Mouse (Mus musculus) embryonic fibroblast, embryonic 13.5 days (primary cell): Measurements from ENCODE around the gene Ttc27. TPM values are rescaled to one million over a fixed set of nuclear protein-coding genes. Genes with fewer than 3 reads are reported as not detected.

Experiments
- H3K27ac ChIP-seq: 2 replicates; pipeline ENCODE4 v1.5.1; 2012; ENCODE audit warnings: low read length, control low read depth, inconsistent platforms; ENCODE audit not compliant: insufficient read depth
- H3K4me1 ChIP-seq: 2 replicates; pipeline ENCODE4 v1.6.1; 2011; ENCODE audit warnings: low read length; ENCODE audit not compliant: control insufficient read depth, insufficient read depth
- H3K4me3 ChIP-seq: 2 replicates; pipeline ENCODE4 v1.5.1; 2011; ENCODE audit warnings: mild to moderate bottlenecking, control low read depth, low read length; ENCODE audit not compliant: insufficient read depth
- CTCF ChIP-seq: IDR thresholded peaks from 2 replicates; pipeline ENCODE4 v1.5.1; 2011; ENCODE audit warnings: mild to moderate bottlenecking, control low read depth, low read length, moderate library complexity, borderline replicate concordance; ENCODE audit not compliant: insufficient read depth
- POLR2A ChIP-seq: IDR thresholded peaks from 2 replicates; pipeline ENCODE4 v1.6.1; 2011; ENCODE audit warnings: low read depth, mild to moderate bottlenecking, control low read depth, low read length, moderate library complexity
- polyA plus RNA-seq: library from polyadenylated mRNA; stranded (reverse); fragments of >200 nt; gene quantifications from 2 replicates; pipeline ENCODE4 v1.2.4, GENCODE M21; 2011; ENCODE audit warnings: low read depth; ENCODE audit not compliant: missing spikeins, insufficient read length

Ttc27 gene
- polyA plus RNA-seq, 1 experiment: 25.6 TPM

DNA sequence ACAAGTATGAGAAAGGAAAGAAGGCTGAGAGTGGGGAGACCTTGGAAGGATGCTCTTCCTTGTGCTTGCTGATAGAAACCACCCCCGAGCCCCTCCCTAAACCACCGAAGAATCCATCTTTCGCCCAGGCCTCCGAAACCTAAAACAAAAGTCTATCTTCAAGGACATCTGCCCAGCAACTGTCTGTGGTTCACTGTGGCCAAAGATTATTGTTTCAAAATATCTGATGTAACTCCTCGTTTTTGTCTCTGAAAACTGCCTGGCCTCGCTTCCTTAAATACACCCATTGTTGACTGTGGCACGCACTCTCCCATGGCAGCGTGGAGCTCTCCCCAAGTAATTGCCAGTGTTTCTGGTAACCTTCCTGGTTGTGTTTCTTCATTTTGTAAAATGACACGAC lies 155.0 kb downstream of the Ttc27 start:
- Histone ChIP-seq H3K4me3 (no peak overlapping the region), H3K4me1 (peaks cover 21% of the 10 kb centered on the region)
- TF ChIP-seq POLR2A (no peak), CTCF (no peak)

DNA sequence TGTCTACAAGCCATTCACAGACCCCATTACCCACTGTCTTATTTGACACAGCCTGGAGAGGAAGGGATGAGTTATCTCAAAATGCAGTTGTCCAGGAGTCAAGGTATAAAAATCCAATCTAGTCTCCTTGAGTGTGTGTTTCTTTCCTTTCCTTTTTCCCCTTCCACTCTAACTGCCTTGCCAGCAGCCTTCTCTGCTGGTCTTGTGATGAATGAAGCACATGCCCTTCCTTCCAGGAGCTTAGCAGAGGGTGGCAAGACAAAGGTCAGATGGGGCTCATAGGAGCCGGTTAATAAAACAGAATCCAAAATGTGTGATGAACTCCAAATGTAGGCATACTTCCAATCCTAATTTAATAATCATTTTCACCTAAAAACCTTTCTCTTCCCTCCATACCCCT lies 156.2 kb downstream of the Ttc27 start:
- TF ChIP-seq POLR2A: no peak
- Histone ChIP-seq H3K27ac (no peak overlapping the region), H3K4me3 (no peak overlapping the region), H3K4me1 (peaks cover 16% of the 10 kb centered on the region)

More for the DNA sequence above, 155.0 kb downstream of the Ttc27 start:
- no peak overlapping the region for H3K27ac ChIP-seq

DNA sequence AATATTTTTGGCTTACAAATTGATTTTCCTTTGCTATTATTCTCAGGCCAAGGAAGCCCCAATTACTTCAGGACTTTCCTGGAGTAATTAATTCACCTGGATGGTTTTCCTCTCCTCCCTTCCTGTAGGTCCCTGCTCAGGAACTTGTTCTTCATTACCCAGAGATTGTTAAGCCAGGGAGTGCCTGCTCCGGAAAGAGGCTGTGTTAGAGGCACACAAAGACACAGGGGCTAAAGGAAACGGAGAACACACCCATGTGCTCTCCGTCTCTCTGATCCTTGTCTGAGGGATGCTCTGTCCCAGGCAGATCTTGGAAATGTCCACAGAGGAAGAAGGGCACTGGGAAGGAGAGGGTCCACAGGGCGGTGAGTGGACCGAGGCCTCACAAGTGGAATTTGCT lies 158.2 kb downstream of the Ttc27 start:
- peaks cover 3% of the 10 kb centered on the region for H3K4me1 ChIP-seq
- TF ChIP-seq CTCF (no peak), POLR2A (no peak)
- no peak overlapping the region for H3K27ac ChIP-seq
- no peak overlapping the region for H3K4me3 ChIP-seq

DNA sequence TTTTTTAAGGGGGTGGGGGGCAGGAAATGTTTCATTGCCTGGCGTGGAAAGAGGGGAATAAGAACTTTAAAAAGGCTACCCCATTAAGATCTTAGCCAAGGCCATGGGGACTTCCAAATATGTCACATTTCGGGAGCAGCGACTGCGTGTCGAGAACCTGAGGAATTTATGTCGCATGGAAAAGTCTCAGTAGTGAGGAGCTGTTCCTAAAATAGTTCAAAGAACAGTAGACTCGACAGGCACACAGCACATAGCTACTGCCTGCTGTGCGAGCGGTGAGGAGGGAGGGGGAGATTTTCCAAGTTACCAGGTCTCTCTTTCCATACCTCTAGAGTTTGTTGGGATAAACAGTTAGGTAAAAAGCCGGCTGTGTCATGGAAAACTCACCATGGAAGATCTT lies 159.4 kb downstream of the Ttc27 start:
- Histone ChIP-seq H3K4me1 (no peaks in the 10 kb centered on the region), H3K4me3 (no peak overlapping the region), H3K27ac (no peak overlapping the region)
- TF ChIP-seq POLR2A: no peak
- TF ChIP-seq CTCF: no peak

DNA sequence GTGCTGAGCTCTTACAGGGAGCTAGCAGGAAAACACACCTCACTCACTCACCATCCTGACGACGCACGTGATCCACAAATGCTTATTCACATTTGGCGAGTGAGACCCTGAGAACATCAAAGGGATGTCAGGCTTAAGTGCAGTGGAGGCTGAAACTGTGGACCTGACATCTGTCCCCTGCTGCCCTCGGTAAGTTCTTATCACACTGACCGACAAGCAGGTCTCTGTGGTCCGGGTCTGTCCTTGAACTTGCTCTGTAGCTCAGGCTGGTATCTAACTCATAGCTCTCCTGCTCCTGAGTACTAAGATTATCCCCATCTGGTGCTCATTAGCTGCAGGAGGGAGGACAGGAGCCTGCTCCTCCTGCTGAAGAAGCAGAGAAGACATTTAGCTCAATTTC lies 162.2 kb downstream of the Ttc27 start:
- H3K27ac ChIP-seq: no peak overlapping the region
- H3K4me3 ChIP-seq: no peak overlapping the region
- TF ChIP-seq POLR2A: no peak
- TF ChIP-seq CTCF: no peak
- no peaks in the 10 kb centered on the region for H3K4me1 ChIP-seq

DNA sequence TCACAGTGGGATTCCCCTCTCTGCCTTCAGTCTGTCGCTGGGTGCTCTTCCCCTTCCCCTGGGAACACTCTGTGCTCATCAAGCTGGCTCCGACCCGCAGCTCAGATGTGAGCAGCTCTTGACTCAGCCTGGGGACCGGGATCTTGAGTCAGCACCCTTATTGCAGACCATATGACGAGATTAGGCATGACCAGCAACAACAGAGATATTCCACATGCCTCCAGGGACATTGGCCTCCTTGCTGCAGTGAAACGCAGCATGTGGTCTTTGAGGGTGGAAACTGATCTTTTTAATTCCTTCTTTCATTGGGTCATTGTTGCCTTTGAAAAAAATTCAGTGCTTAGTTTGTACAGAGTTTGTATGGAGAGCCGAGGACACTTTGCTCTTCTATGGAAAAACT lies 169.5 kb downstream of the Ttc27 start:
- H3K4me1 ChIP-seq: no peaks in the 10 kb centered on the region
- no peak overlapping the region for H3K27ac ChIP-seq
- no peak overlapping the region for H3K4me3 ChIP-seq
- TF ChIP-seq CTCF: no peak
- no peak for TF ChIP-seq POLR2A

DNA sequence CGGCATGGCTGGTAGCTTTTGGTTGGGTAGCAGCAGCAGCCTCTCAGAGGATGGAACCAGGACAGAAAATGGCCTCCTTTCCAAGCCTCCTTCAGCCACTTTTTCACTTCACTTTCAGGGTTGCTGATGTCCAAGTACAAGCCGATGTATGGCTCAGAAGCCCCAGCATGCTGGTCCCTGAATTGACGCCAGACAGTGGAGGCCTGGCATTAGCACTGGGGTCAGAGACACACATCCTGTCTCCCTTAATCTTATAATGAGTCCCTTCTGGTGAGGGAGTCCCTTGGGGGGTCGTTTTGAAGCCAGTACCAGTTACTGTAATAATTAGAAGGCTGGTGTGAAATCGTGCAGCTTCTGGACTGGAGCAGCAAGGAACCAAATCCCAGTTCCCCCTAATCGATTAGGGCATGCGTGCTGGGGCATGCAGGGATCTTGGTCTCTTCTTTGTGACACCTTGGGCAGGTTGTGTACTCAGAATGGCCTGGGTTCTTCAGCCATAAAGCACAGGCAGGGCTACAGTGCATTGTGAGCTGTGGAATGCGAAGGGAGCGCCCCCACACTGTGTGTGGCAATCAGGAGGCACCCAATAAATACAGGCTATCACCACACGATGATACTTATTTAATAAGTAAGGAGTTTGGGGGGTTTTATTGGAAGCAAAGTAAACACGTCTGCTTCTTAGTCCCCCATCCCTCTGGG lies 171.5 kb downstream of the Ttc27 start:
- H3K4me1 ChIP-seq: no peaks in the 10 kb centered on the region
- no peak overlapping the region for H3K4me3 ChIP-seq
- H3K27ac ChIP-seq: no peak overlapping the region
- TF ChIP-seq POLR2A (no peak), CTCF (no peak)

DNA sequence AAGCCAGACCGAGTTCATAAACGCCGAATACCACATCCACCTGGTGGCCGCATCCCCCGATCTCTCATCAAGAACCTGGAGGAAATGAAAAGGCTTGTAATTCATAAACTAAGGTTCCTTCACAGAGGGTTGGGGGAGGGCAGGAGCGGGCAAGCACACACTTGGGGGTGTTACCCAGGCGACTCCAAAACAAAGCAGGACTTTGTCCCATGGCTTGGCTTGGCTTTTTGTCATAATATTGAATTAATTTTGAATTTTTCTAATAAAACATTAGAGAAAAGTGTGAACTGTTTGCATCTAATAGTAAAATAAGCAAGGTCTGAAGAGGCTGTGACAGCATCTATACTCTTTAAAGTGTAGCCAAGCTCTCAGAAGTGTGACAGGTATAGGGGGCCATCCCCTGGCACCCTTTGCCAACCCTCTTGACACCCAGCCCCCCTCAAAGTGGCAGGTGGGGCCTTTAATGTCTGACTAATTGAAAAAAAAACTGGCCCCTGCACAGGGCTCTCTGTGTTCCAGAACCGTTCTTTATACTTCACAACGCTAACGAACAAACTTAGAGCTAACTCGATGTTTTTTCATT lies 172.1 kb downstream of the Ttc27 start:
- TF ChIP-seq POLR2A (no peak), CTCF (no peak)
- Histone ChIP-seq H3K27ac (no peak overlapping the region), H3K4me1 (no peaks in the 10 kb centered on the region), H3K4me3 (no peak overlapping the region)

DNA sequence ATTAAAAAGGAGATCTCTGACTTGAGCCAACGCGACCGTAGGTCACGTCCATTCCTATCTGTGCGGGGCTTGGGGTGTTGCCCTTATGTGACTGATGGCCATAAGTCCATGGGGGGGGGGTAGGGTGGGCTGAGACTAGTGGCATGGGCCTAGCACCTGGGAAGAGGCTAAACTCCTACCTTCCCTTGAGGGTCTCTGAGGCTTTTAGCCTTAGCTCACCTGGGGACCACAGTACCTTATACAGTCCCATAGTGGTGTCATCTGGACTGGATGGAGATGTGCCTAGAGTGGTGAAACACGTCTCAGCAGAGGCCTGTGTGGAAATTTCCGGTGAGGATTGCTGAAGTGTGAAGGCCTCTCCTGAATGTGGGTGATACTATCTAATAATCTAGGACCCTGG lies 184.9 kb downstream of the Ttc27 start:
- TF ChIP-seq POLR2A: no peak
- H3K27ac ChIP-seq: no peak overlapping the region
- no peak overlapping the region for H3K4me3 ChIP-seq
- H3K4me1 ChIP-seq: peaks cover 4% of the 10 kb centered on the region; the same call in 1 of the 2 replicates

DNA sequence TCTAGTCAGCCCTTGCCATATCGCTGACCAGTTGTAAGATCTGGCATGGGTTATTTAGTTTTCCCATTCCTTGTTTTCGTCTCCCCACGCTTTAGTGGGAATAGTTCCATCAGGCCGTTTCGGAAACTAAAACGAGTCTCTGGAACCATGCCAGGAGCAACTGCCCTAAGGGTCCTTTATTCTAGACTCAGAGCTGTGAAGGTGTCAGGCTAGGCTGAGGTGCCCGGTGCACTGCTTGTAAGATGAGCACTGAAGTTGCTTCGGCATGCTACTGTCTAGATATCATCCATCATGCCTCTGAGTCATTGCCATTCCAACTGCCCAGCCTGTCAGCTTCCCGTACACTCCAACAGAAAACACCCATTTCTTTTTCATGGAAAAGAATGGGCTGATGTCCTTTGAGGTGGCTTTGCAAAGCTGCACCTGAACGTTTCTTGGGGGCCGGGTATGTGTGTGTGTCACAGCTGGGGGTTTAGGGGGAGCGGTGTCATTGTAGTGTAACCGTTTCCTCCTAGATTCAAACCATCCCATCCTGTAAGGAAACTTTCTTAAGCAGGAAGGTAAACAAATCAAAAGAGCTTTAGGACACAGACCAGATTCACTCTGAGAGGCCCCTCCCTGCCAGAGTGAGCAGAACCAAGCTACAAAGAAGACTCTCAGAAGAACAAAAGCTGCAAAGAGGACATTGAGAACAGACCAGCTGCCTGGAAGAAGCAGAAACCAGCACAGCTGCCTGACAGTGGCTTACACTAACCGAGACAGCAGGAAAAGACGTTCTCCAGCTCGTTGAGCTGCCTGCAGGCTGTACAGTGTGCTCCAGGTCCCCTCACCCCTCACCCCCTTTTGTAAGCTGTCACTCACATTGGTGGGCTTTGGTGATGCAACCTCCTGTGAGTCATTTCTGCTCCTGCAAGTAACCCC lies 186.1 kb downstream of the Ttc27 start:
- no peak for TF ChIP-seq CTCF
- H3K4me1 ChIP-seq: peaks cover 4% of the 10 kb centered on the region; the same call in 1 of the 2 replicates
- H3K4me3 ChIP-seq: no peak overlapping the region
- no peak overlapping the region for H3K27ac ChIP-seq
